Mouse (Mus musculus) kidney, postnatal 25 days (tissue): ENCODE data around the gene Rab5b.
"Not testable (repeated sequence)": the region's sequence is repeated elsewhere in the genome, so short reads cannot be mapped to it uniquely, and the experiment has no call there.

Experiments used
- DNase-seq, 2 experiments: peaks; one replicate each; pipeline ENCODE4 v3.0.0; 2021; ENCODE audit warnings: mixed read lengths in 2 of 2

The Rab5b gene

DNA sequence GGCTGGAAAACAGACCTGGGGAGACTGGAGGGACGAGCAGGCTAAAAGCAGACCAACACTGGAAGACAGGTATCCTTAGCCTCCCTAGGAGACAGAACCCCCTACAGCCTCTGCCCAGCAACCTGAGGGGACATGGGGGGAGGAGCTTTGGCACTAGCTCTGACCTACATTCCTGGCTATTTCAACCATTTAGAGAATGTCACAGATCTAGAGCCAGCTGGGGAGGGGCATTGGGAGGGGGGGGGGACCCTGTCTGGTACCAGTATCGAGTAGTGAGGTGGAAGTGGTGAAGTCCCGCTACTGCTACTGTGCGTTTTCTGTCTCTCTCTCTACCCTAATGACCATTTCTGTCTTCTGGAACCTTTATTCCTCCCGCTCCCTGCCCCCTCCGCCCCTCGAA lies 54.2 kb downstream of the Rab5b start:
- peak in 1 of 2 experiments; percentile 28 for DNase-seq

DNA sequence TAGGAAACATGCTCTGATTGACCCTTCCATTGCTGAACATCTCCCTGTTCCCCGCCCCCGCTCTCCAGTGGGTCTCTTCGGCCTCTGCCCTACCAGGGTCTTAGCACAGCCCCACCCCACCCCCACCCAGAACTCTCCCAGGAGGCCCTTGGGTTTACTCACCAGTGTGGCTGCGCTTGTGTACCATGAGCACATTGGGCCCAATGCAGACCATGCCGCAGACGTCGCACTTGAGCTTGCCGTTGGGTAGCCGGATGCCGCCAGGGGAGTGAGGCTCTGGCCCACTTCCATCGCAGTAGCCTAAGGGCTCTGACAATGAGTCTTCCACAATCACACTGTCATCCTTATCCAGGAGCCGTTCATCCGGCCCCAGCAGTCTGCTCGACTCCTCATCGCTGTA lies 55.2 kb downstream of the Rab5b start:
- no peak for DNase-seq

DNA sequence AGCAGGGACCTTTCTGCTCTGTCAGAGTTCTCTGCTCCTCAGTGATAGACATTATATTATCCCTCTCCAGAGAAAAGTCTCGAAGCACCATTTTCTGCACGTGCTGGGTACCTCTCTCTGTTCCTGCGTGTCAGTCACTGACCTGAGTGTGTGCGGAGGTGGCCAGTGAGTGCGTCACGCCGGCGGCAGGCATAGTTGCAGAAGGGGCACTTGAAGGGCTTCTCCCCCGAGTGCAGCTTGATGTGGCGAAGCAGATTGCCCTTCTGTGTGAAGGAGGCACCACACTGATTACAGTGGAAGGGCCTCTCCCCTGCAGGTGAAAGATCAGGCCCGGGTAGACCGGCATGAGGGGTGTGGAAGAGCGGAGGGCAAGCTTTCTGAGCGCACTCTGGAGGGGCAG lies 56.1 kb downstream of the Rab5b start:
- no peak for DNase-seq

DNA sequence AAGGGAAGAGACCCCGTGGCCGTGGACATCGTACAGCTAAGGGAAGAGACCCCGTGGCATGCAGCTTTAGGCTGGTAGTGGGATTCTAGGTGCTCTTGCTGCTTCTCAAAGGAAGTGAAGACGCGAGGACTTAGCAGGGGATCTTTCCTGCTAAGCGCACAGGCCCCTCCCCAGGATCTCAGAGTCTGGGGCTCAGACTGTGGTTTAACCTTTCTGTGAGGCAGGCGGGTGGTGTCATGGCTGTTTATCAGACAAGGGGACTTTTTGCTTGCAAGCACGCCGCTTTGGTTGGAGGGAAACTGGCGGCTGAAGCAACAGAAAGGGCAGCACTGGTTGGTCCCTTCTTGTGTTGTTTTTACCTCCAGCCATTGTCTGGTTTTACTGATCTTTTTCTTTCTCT lies 59.1 kb downstream of the Rab5b start:
- DNase-seq: no peak

DNA sequence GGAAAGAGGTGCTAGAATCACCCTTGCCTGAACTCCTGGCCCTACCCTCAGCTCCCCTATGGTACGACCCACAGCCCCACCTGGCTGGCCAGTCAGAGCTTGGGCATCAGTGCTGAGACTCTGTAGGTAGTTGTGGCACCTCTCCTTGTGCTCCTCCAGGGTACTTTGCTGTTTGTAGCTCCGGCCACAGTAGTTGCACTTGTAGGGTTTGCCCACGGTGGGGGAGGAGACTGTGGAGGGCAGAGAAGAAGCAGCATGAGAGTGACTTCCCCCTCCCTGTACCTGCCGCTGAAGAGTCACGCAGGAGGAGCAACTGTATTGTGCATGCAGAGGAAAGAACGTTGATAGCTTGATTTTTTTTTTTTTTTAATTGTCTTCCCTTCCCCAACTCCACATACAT lies 59.5 kb downstream of the Rab5b start:
- no peak for DNase-seq

DNA sequence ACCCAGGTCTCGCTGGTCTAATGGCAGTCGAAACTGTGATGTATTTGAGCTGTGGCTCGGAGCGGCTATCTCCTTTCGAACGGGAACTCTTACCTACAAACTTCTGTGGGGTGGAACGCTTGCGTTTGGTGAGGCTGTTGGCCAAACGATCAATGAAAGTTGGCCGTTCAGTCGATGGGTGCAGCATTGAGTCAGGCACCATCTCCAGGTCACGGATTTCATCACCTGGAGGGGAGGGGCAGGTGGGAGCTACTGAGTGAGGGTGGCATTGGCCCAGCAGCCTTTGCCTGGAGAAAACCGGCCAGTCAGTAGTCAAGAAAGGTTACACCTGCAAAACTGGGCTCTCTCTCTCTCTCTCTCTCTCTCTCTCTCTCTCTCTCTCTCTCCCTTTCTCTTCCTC lies 60.4 kb downstream of the Rab5b start:
- DNase-seq: no peak

DNA sequence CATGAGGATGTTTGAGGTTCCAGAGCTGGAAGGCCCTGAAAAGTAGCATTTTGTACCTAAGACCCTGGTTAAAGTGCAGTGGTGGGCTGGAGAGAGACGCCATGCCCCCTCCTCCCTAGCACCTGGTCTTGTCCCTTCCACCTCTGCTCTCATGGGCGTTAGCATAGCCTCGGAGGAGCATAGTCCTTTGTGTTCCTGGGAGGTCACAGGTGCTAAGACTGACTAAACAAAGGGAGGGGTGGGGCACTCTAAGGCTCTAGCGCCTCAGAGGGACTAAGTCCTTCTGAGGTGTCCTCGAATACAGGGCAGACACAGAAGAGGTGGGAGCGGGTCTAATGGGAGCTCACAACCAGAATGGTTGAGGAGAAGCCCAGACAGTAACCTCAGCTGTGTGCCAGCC lies 64.5 kb downstream of the Rab5b start:
- no peak for DNase-seq

DNA sequence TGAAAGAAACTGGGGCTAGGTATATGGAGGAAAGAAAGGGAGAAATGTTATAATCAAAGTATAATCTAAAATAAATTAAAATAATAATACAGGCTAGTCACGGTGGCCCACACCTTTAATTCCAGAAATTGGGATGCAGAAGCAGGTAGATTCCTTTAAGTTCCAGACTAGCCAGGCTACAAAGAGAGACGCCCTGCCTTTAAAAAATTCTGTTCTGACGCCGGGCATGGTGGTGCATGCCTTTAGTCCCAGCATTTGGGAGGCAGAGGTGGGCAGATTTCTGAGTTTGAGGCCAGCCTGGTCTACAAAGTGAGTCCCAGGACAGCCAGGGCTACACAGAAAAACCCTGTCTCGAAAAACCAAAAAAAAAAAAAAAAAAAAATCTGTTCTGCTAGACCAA lies 65.8 kb downstream of the Rab5b start:
- not testable (repeated sequence) for DNase-seq

DNA sequence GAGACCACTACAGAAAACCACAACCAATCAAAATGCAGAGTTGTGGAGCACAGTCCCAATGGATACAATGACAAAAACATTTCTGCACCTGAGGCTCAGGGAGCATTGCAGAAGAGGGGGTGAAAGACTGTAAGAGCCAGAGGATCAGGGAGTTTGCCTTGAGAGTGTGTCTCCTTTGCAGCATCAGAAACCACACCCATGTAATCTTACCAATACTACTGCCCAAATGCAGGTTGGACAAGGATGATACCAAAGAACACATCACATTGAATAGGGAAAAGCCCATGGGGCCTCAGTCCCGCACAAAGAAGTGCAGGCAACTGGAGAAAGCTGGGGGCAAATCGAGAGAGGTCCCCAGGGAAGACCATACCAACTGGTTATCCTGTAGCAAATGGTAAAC lies 66.3 kb downstream of the Rab5b start:
- no peak for DNase-seq

DNA sequence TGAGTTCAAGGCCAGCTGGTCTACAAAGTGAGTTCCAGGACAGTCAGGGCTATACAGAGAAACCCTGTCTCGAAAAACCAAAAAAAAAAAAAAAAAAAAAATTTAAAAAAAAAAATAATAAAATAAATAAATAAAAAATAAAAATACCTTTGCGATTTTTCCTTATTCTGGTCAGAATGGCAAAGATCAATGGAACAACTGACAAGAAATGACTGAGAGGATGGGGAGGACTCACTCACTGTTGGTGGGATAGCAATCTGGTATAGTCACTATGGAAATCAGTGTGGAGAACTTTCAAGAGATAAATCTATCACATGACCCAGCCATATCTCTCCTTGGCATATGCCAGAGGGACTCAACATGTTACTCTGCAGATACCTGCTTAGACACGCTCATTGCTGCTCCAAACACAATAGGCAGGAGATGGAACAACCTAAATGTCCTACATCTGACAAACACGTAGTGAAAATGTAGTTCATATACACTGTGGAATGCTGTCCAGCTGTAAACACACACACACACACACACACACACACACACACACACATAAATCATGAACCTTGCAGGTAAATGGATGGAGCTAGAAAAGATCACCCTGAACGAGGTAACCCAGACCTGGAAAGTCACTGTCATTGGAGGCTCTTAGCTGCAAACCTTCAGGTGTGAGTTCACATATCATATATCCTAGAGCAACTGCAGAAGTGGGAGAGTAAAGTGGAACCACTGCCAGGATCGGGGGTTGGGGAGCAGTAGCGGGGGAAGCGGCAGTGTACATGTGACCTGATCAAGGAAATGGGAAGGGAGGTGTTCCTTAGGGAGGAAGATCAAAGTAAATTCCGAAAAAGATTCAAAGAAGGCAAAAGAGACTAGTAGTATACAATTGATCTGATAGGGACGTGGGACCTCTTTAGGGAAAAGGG lies 68.4 kb downstream of the Rab5b start:
- no peak for DNase-seq
